Mouse (Mus musculus): ENCODE results near the gene Gm9903. TPM values are rescaled to one million over a fixed set of nuclear protein-coding genes. Genes with fewer than 3 reads are reported as not detected.

Gm9903 gene
- total and polyA plus RNA-seq, 3 experiments: 0.16 to 0.26 (median 0.21) TPM

DNA sequence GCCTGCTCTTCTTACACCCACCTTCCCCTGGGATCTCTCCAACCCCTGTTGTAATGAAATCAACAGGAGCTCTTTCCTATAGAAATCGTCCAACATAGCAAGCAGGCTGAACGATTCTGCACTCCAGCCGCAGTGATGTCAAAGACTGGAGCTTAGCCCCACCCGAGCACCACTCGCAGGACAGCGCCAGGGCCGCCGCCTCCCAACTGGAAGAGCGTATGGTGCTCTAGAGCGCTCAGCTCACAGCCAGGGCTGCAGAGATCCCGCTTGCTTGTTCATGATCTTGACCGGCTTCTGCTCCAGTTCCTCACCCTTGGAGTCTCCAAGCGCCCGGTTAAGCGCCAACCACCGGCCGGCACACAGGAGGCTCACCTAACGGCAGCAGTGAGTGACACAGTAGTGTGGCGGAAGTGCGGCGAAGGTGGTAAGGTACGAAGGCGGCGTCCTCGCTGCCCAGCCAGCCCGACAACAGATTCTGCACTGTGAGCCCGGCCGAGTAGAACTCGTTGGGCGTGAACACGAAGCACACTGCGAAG, 27.6 kb downstream of the Gm9903 start:
- peak overlapping the region; percentile 65 to 95 (median 92) for H3K4me3 ChIP-seq (replicated peaks in 1 of 3; ENCODE audit: low read depth in 2 of 3, low read length in 2 of 3, poor library complexity in 1 of 3)
- H3K27ac ChIP-seq (ENCODE audit: insufficient read depth, low read depth): peak overlapping the region; percentile 69
- H3K9me3 ChIP-seq (replicated peaks; ENCODE audit: low read length): no peaks in the 10 kb centered on the region
- peak; percentile 51 for DNase-seq (ENCODE audit: extremely low read depth)
- peak overlapping the region; percentile 84 for H3K4me2 ChIP-seq (ENCODE audit: insufficient read depth, low read depth, poor library complexity, severe bottlenecking)
- in situ Hi-C loops (cut with MboI; ENCODE audit: low pct_ligation_motif_present, low pct_unique_long_range_greater_than_20kb, low sequenced_read_pairs): no loop called here
- dilution Hi-C loops (cut with MboI; ENCODE audit: extremely low pct_ligation_motif_present, extremely low pct_unique_long_range_greater_than_20kb, low sequenced_read_pairs): no loop called here
- peaks cover 34 to 51% of the 10 kb centered on the region in 2 experiments for H3K36me3 ChIP-seq (replicated peaks in 1 of 2; ENCODE audit: control insufficient read depth in 1 of 2, insufficient read depth in 1 of 2, low read length in 1 of 2)
- no peaks in the 10 kb centered on the region for H3K27me3 ChIP-seq (replicated peaks)
- peaks cover 45% of the 10 kb centered on the region for H3K79me2 ChIP-seq (replicated peaks; ENCODE audit: control insufficient read depth, extremely low read depth, insufficient read depth, poor library complexity, severe bottlenecking)
- peak overlapping the region; percentile 73 for H3K9ac ChIP-seq (ENCODE audit: insufficient read depth, low read depth)
- H3K4me1 ChIP-seq (ENCODE audit: control insufficient read depth in 1 of 2, insufficient read depth in 2 of 2): peaks cover 19 to 64% of the 10 kb centered on the region in 2 experiments
- TF ChIP-seq UBTF (IDR thresholded peaks at IDR 0.05; ENCODE audit: low read depth, low read length): no peak
- no peak for TF ChIP-seq ZC3H11A (IDR thresholded peaks at IDR 0.05; ENCODE audit: low read depth, low read length)
- no peak for TF ChIP-seq GABPA (IDR thresholded peaks at IDR 0.05; ENCODE audit: insufficient replicate concordance, low read depth, low read length)
- TF ChIP-seq E2F4 (IDR thresholded peaks at IDR 0.05; ENCODE audit: insufficient replicate concordance, low read depth, low read length): no peak
- no peak for TF ChIP-seq USF1 (IDR thresholded peaks at IDR 0.05; ENCODE audit: low read depth, low read length)
- no peak for TF ChIP-seq MEF2A (IDR thresholded peaks at IDR 0.05; ENCODE audit: borderline replicate concordance, low read depth, low read length)
- TF ChIP-seq PAX5 (IDR thresholded peaks at IDR 0.05; ENCODE audit: low read length): no peak
- no peak for TF ChIP-seq KAT2A (IDR thresholded peaks at IDR 0.05; ENCODE audit: insufficient replicate concordance, low read length)
- no peak for TF ChIP-seq POLR2A (IDR thresholded peaks at IDR 0.05; ENCODE audit: low read depth, low read length)
- no peak for TF ChIP-seq ZMIZ1 (IDR thresholded peaks at IDR 0.05; ENCODE audit: low read depth, low read length)
- TF ChIP-seq HCFC1 (IDR thresholded peaks at IDR 0.05; ENCODE audit: low read depth, low read length): no peak
- no peak for TF ChIP-seq SIN3A (IDR thresholded peaks at IDR 0.05; ENCODE audit: low read length)
- no peak for TF ChIP-seq ETS1 (conservative IDR thresholded peaks at IDR 0.05; ENCODE audit: low read depth, low read length)
- TF ChIP-seq RCOR1 (conservative IDR thresholded peaks at IDR 0.05; ENCODE audit: low read depth, low read length): no peak

DNA sequence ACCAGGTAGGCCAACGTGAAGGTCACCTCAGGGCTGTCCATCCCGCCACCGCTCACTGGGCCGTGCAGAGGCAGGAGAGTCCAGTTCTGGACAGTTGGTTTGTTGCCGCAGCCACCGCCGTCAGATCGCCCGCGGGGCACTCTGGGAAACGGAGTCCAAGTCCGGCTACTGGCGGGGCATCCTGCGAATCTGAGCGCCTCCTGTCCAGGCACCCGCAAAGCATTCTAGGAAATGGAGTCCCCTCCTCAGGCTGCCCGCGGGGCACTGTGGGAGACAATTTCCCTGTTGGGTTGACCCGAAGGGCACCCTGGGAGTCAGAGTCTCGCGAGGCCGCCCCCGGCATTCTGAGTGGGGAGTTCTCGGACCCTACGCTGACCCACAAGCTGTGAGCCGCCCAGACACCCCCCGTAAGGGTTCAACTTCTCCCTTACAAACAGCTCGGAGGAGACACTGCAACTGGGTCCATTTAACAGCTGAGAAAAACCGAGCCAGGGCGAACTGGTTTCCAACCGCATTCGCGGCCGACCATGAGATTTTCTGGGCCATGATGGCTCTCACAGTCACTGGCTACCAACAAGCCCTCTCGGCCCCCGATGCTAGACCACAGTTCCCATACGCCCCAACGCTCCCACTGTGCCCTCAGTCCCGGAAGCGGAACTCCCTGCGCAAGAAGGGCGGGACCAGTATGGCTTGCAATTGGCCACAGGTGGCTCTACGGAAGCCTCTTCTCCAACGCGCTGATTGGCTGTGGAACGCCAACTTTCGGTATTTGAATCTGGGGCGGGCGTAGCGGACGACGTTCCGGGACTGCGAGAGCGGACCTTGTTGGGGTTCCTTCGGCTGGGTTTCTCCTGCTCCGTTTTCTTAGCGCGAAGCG, 28.3 kb downstream of the Gm9903 start, which contains the start of the genes Tacc3 and Tmem129:
TSS of gene Tacc3 (plus strand) at position 342 of the 877 bp plus-strand sequence.
TSS of gene Tmem129 (minus strand) at position 630 of the 877 bp plus-strand sequence.
- peak within 1 kb of the TSS; percentile 84 for H3K4me2 ChIP-seq (ENCODE audit: insufficient read depth, low read depth, poor library complexity, severe bottlenecking)
- H3K9ac ChIP-seq (ENCODE audit: insufficient read depth, low read depth): peak within 1 kb of the TSS; percentile 98
- H3K4me3 ChIP-seq (replicated peaks in 1 of 3; ENCODE audit: low read depth in 2 of 3, low read length in 2 of 3, poor library complexity in 1 of 3): peak within 1 kb of the TSS; percentile 65 to 95 (median 92)
- dilution Hi-C loops (cut with MboI; ENCODE audit: extremely low pct_ligation_motif_present, extremely low pct_unique_long_range_greater_than_20kb, low sequenced_read_pairs): no loop called here
- DNase-seq (ENCODE audit: extremely low read depth): peak; percentile 98
- H3K36me3 ChIP-seq (replicated peaks in 1 of 2; ENCODE audit: control insufficient read depth in 1 of 2, insufficient read depth in 1 of 2, low read length in 1 of 2): peaks cover 39 to 58% of the 10 kb centered on the region in 2 experiments
- H3K9me3 ChIP-seq (replicated peaks; ENCODE audit: low read length): no peaks in the 10 kb centered on the region
- peaks cover 45% of the 10 kb centered on the region for H3K79me2 ChIP-seq (replicated peaks; ENCODE audit: control insufficient read depth, extremely low read depth, insufficient read depth, poor library complexity, severe bottlenecking)
- peaks cover 16 to 59% of the 10 kb centered on the region in 2 experiments for H3K4me1 ChIP-seq (ENCODE audit: control insufficient read depth in 1 of 2, insufficient read depth in 2 of 2)
- peak within 1 kb of the TSS; percentile 87 for H3K27ac ChIP-seq (ENCODE audit: insufficient read depth, low read depth)
- H3K27me3 ChIP-seq (replicated peaks): no peaks in the 10 kb centered on the region
- in situ Hi-C loops (cut with MboI; ENCODE audit: low pct_ligation_motif_present, low pct_unique_long_range_greater_than_20kb, low sequenced_read_pairs): no loop called here
- TF ChIP-seq NELFE (IDR thresholded peaks at IDR 0.05; ENCODE audit: low read depth, low read length) (peak; percentile 82), KAT2A (IDR thresholded peaks at IDR 0.05; ENCODE audit: insufficient replicate concordance, low read length) (peak; percentile 91; the same call in 1 of the 2 replicates), MYC (IDR thresholded peaks at IDR 0.05; ENCODE audit: low read depth, low read length) (no peak; the same call in 1 of the 2 replicates), SIN3A (IDR thresholded peaks at IDR 0.05; ENCODE audit: low read length) (peak; percentile 97), JUND (conservative IDR thresholded peaks at IDR 0.05; ENCODE audit: low read depth, low read length) (no peak), MEF2A (IDR thresholded peaks at IDR 0.05; ENCODE audit: borderline replicate concordance, low read depth, low read length) (peak; percentile 77), MXI1 (IDR thresholded peaks at IDR 0.05; ENCODE audit: low read depth, low read length) (peak; percentile 82; the same call in 1 of the 2 replicates), ZMIZ1 (IDR thresholded peaks at IDR 0.05; ENCODE audit: low read depth, low read length) (peak; percentile 38), IRF4 (IDR thresholded peaks at IDR 0.05; ENCODE audit: low read depth, low read length) (0 out of 2 replicates have a peak, but pooled peaks have one; percentile 34), RAD21 (IDR thresholded peaks at IDR 0.05; ENCODE audit: low read depth, low read length) (no peak), GABPA (IDR thresholded peaks at IDR 0.05; ENCODE audit: insufficient replicate concordance, low read depth, low read length) (peak; percentile 39; the same call in 1 of the 2 replicates), SMC3 (IDR thresholded peaks at IDR 0.05; ENCODE audit: low read depth, low read length) (no peak), USF2 (conservative IDR thresholded peaks at IDR 0.05; ENCODE audit: low read depth, low read length) (no peak), HCFC1 (IDR thresholded peaks at IDR 0.05; ENCODE audit: low read depth, low read length) (peak; percentile 83), CHD2 (IDR thresholded peaks at IDR 0.05; ENCODE audit: low read length) (peak; percentile 98), PAX5 (IDR thresholded peaks at IDR 0.05; ENCODE audit: low read length) (no peak), ELF1 (IDR thresholded peaks at IDR 0.05; ENCODE audit: low read depth, low read length) (peak; percentile 95), MAZ (IDR thresholded peaks at IDR 0.05; ENCODE audit: low read depth, low read length) (peak; percentile 74; the same call in 1 of the 2 replicates), USF1 (IDR thresholded peaks at IDR 0.05; ENCODE audit: low read depth, low read length) (no peak), UBTF (IDR thresholded peaks at IDR 0.05; ENCODE audit: low read depth, low read length) (no peak; the same call in 1 of the 2 replicates), POLR2A (IDR thresholded peaks at IDR 0.05; ENCODE audit: low read depth, low read length) (peak; percentile 91), NRF1 (IDR thresholded peaks at IDR 0.05; ENCODE audit: low read depth, low read length) (peak; percentile 62), E2F4 (IDR thresholded peaks at IDR 0.05; ENCODE audit: insufficient replicate concordance, low read depth, low read length) (peak; percentile 91; the same call in 1 of the 2 replicates)

Measured in CH12.LX (cell line).